Mouse (Mus musculus) ES-E14 (cell line): Measurements from ENCODE around the gene Gna12.

Experiments used
- HCFC1 ChIP-seq: IDR thresholded peaks from 2 replicates; pipeline ENCODE4 v1.6.1; 2012; ENCODE audit warnings: low read length, inconsistent platforms, borderline replicate concordance; ENCODE audit not compliant: insufficient read depth
- ZNF384 ChIP-seq: IDR thresholded peaks from 2 replicates; pipeline ENCODE4 v1.6.1; 2012; ENCODE audit warnings: low read depth, low read length, inconsistent platforms

DNA sequence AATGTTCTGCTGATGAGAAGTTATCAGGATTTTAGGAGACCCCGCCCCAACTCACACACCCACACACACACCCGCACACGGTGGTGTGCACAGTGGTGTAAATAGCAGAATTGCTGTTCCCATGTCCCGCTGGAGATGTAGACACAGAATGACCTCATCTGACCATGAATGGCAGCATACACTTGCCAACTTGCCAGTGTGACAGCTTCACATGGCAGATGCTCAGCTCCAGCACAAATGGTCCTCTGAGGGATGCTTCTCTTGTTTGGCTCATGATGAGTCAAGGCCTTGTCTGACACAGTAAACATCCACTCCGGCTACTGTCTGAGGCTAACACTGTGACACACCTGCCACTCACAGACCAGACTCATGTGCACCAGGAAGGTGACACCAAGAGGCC is 61.9 kb downstream of the Gna12 start:
- TF ChIP-seq HCFC1 (no peak), ZNF384 (no peak)
